Mouse (Mus musculus) thymus, adult 2 months (tissue): ENCODE data around the gene Ifi214.
"Not testable (repeated sequence)": the region's sequence is repeated elsewhere in the genome, so short reads cannot be mapped to it uniquely, and the experiment has no call there.

ENCODE experiments used
- CTCF ChIP-seq: fragments of 200-500 bp; IDR thresholded peaks from 2 replicates; pipeline ENCODE4 v1.5.1; 2012; ENCODE audit warnings: mild to moderate bottlenecking, control low read depth, low read length, moderate library complexity, borderline replicate concordance; ENCODE audit not compliant: control insufficient read depth, poor library complexity, insufficient read depth; ENCODE audit errors: extremely low read depth
- POLR2A ChIP-seq: fragments of 200-500 bp; IDR thresholded peaks from 2 replicates; pipeline ENCODE4 v1.6.1; 2012; ENCODE audit warnings: mild to moderate bottlenecking, low read length, control low read depth, moderate library complexity; ENCODE audit not compliant: control insufficient read depth, poor library complexity, insufficient read depth; ENCODE audit errors: extremely low read depth

DNA sequence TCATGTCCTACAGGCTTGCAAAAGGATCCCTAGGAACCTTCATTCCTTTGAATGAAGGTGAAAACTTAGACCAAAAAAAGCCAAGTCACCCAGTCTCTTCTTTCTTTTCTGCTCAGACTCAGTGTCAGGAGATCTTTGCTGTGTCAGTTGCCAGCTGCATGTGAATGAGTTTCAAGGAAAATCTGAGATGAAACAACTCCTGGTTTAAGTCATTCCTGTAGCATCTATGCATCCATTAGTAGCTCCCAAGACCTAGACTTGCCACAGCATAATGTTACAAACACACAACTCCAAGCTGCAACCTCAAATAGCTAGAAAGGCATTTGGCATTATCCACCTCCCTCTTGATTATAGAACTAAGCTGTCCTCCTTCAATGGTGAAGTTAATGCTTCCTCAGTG is 44.3 kb downstream of the Ifi214 start:
- TF ChIP-seq CTCF, POLR2A: not testable (repeated sequence)
